Mouse (Mus musculus): ENCODE data around the gene Sox1.

Gene Sox1

DNA sequence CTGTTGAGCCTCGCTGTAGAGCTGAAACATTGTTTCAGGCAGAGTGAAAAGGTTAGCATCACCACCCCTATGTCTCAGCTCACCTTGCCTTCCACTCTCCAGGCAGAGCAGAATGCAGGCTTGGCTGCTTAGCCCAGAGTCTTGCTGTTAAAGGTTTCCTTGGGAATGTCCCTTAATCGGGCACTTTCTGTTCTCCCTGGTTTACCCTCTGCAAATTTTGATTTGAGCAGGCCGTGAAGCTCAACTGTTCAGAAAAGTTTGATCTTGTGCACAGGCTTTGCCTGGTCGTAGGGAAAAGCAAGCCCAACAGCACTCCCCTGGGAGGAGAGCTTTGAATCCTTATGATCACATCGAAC lies 6.0 kb upstream of the Sox1 start:
- no peak for DNase-seq (ENCODE audit: low read depth in 1 of 2, low spot score in 2 of 2)

DNA sequence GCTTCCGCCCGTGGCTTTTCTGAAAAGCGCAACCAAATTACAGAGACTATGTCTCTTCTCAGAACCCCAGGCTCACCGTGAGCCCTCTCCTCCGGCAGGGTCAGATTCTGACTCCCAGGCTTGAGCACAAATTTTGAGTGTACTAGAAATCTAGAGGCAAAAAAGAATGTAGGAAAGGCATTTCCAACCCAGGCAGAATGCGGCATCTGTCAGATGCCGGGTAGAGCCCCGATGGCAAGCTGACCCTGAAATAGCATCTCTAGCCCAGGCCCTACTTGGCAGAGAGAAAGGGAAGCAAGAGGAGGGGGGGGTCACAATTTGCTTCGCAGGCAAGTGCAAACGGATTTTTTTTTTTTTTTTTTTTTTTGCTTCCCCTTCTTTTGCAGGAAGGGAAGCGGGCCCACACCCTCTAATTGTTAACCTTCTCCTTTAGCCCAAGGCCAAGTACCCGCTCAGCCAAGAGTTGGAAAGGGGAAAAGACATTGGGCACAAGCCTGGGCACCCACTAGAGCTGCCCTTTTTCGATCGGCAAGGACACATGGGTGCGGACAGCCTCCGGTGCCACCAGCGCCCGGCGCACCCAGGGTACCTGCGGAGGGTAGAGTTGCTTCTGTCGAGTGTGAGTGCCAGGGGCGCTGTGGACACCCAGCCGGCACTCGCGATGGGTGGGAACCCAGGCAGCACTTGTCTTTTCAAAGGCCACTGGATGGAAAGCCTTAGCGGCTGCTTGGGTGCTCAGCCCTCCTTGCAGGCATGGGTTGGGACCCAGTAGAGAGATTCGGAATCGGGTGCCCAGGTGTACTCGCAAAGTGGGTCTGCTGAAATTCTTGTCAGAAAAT lies 5.1 kb upstream of the Sox1 start:
- DNase-seq (ENCODE audit: low read depth in 1 of 2, low spot score in 2 of 2): no peak

DNA sequence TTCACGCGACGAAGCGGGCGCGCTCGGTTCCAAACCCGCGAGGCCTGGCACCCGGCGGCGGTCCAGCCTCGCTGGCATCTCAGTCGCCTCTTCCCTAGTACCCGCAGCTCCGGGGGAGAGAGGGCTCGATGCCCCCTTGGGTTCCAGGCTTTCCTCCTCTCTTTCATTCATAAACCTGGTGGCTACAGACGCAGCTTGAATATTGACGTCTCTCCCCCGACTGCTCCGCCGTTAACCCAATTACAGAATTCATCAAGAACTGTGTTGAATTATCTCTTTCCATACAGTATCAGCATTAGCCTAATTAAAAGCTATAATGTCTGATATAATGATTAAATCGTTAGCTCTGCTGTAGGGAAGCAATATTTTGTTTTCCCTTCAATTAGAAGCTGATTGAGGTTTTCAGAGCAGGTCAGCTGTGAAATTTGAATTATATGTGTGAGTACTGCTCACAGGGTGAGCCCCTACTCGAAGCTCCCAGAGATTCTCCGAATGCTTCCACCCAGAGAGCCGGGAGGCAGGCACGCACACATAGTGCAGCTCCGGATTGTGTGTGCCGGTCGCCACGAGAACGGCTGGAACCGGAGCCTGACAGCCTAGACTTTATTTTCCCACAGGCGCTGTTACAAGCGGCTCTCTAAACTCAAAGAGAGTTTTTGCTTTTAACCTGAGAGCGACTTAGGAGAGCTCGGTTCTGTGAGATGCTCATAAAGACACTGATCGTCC lies 4.3 kb upstream of the Sox1 start:
- no peak for DNase-seq (ENCODE audit: low read depth in 1 of 2, low spot score in 2 of 2)

DNA sequence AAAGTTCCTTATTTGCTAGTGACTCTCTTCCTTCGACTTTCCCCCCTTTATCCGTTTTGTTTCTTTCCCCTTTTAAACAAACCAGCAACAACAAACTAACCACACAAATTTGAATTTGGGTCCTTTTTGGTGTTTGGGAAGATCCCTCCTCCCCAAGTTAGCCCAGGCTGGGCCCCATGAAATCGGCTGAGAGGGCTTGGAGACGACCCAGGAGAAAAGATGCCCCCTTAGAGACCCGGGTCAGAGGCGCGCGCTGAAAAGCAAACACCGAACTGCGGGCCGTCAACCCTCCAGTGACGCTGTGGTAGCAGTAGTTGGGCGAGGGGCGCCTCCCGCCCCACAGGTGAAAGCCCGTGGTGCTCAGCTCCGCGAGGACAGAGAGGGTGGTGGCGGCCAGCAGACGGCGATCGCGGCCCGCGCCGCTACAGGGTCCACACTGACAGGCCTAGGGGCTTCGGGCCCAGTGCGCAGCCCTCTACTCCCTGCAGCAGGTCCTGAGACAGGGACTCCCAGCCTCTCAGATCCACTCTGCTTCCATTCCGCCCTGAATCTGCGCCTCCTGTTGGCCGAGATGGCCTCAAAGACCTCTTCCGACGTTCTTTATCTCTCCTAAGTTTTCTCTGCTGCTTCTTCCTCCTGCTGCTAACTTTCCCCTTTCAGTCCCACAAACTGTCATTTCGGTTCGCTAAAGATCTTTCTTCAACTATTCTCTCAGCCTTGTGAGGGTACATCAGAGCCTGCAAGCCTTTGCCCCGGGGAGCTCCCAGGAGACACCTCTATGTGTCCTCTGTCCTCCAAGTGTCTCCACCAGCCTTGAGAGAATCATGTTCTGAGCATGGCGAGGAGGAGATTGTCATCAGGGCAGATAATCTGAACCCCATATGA lies 3.5 kb upstream of the Sox1 start:
- no peak for DNase-seq (ENCODE audit: low read depth in 1 of 2, low spot score in 2 of 2)

DNA sequence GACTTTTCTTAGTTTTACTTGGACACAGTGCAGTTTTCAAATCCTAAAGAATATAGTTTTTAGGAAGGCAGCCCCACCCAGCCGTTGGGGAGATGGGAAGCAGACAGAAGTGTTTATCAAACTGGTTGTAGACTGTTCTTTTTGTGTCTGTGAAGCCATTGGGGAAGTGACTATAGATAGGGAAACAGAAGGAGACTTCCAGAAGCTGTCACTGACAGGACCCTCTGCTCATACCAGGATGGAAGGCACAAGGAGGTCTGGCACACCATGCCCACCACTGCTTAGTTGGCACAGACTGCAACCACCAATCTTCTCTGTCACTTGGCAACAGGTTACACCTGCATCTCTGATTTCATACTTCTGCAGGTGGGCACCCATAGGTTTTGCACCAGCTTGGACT lies 2.3 kb upstream of the Sox1 start:
- no peak for DNase-seq (ENCODE audit: low read depth in 1 of 2, low spot score in 2 of 2)

DNA sequence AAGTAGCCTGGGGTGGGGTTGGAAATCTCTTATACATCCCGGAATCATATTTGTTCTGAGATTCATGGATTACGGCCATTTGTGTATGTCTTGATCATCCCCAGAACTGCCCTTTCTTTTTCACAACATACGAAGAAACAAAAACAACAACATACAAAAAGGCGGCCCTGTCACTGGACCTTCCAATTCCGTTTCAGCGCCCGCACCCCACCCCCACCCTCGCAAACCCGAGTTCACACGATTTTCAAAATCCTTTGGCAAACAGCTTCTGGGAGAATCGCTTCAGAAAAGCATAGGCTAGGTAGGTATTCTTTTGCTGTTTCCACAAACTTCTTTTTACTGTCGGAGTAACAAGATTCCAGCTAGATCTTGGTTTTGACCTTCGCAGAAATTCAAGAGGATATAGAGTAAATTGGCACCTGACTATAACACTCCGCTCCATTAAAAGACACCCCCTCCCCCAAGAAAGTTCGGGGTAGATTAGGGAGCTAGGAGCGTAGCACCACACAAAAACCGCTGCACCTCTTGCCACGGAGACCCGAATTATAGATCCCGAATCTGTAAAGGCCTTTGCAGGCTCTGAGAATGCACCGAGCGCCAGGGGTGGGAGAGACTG lies 602 bp upstream of the Sox1 start:
- DNase-seq (ENCODE audit: low read depth in 1 of 2, low spot score in 2 of 2): no peak

DNA sequence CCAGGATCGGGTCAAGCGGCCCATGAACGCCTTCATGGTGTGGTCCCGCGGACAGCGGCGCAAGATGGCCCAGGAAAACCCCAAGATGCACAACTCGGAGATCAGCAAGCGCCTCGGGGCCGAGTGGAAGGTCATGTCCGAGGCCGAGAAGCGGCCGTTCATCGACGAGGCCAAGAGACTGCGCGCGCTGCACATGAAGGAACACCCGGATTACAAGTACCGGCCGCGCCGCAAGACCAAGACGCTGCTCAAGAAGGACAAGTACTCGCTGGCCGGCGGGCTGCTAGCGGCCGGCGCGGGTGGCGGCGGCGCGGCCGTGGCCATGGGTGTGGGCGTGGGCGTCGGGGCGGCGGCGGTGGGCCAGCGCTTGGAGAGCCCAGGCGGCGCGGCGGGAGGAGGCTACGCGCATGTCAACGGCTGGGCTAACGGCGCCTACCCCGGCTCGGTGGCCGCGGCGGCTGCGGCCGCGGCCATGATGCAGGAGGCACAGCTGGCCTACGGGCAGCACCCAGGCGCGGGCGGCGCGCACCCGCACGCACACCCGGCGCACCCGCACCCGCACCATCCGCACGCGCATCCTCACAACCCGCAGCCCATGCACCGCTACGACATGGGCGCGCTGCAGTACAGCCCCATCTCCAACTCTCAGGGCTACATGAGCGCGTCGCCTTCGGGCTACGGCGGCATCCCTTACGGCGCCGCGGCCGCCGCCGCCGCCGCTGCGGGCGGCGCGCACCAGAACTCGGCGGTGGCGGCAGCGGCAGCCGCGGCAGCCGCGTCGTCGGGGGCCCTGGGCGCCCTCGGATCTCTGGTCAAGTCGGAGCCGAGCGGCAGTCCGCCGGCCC lies 1.6 kb downstream of the Sox1 start:
- no peak for DNase-seq (ENCODE audit: low read depth in 1 of 2, low spot score in 2 of 2)

DNA sequence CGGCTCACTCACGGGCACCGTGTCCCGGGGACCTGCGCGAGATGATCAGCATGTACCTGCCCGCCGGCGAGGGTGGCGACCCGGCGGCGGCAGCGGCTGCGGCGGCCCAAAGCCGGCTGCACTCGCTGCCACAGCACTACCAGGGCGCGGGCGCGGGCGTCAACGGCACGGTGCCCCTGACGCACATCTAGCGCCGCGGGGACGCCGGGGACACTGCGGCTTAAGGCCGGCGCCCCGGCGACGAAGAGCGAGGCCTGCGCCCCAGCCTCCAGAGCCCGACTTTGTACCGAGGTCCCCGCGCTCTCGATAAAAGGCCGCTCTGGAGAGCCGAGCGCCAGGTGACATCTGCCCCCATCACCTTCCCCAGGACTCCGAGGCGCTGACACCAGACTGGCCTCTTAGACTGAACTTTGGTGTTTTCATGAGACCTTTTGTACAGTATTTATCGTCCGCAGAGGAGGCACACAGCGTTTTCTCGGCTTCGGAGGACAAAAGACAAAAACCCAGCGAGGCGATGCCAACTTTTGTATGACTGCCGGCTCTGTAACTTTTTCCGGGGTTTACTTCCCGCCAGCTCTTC lies 2.3 kb downstream of the Sox1 start:
- DNase-seq (ENCODE audit: low read depth in 1 of 2, low spot score in 2 of 2): no peak

DNA sequence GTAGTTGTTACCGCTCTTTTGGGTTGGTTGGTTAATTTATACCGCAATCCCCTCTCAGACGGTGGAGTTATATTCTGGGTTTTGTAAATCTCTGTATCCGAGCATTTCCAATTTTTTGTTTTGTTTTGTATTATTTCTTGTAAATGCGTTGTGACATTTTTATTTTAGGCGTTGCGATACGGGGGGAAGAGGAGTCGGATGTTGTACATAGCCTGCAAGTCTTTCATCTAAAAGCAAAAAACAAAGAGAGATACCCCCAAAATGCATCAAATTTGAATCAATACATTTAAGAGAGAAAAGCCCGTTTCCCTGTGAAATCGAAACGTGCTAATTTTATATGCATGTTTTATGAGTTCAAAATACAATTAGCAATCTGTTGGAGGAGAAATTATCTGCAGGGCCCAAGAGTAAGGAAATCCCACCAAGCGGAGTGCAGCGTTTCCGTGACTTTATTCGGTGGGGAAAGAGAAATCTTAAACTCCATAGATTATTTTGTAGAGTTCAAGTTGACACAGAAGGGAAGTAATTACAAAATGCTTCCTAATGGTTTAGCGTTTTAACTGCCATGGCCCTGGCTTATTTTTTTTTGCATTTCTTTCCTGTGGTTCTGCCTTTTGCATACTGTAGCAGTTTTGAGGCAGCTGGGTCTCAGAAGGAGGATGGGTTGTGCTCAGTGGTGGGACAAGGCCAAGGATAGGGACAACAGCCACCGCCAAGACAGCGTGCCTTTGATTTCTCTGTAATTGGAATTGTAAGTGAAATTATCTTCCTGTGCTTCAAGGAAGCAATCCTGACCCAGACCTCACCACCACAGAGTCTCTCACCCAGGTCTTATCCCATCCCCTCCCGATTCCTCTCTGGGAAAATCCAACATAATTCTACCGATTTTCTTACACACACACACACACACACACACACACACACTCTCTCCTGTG lies 3.2 kb downstream of the Sox1 start:
- DNase-seq (ENCODE audit: low read depth in 1 of 2, low spot score in 2 of 2): no peak

DNA sequence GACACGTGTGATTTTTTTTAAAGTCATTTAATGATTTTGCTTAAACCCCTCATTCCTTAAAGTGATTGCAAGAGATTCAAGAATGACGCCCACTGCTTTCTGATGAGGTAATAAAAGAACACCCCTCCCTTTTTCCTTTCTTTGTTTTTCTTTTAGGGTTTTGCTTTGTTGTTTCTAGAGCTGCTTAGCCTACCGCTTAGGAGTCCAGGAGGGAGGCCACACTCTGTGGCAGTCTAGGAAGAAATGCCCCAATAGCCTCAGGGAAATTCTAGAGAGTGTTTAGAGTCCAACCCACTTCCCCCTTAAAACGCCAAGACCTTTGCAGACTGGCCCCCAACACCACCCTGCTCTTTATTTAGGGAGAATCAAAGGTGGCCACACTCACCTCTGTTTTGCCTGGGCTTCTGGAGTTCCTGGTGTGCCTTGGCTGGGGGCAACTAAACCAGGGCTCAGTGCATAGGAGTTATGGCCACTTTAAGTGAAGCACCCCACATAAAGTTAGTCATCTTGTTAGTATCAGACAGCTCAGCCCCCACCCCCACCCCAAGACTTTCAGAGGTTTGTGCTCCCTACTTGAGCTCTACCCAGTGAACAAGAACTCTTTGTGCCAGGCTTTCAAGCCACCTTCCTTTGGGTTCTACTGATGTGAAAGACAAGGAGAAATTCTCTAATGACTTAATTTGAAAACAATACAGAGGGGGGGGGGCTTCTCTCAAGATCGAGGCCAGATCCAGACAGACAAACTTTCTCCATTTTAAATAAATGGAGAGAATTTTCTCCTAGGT lies 4.5 kb downstream of the Sox1 start:
- no peak for DNase-seq (ENCODE audit: low read depth in 1 of 2, low spot score in 2 of 2)

DNA sequence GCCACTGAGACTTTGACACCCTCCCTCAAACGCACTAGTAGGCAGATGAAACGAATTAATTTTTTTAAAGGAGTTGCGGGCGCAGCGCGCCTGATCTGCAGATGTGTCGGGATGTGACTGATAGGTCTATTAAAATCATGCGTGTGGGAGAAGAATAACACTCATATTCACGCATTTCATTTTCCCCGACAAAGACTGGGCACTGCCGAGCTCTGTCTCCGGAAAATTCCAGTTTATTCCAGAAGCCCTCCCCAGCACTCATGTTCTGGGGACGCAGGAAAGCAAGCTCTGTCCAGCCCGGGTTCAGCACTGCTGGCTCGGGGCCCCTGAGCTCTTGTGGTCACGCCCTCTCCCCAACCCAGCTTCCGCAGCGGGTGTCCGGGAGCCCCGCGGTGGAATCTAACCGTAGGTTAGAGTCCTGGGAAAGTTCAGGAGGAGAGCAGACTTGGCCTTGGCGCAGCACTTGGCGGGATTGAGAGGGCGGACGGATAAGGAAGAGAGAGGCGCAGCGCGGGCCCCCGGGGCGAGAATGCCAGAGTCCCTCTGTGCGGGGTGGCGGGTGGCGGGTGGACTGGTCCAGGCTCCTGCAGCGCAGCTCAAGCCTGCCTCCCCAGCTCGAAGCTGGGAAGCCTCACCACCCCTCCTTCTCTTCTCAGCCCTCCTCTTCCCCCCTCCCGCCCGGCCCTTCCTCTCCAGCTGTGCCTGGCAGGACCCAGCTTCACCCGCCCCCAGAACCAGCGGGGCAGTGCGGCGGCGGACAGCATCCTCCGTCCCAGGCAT lies 5.7 kb downstream of the Sox1 start:
- DNase-seq (ENCODE audit: low read depth in 1 of 2, low spot score in 2 of 2): no peak

DNA sequence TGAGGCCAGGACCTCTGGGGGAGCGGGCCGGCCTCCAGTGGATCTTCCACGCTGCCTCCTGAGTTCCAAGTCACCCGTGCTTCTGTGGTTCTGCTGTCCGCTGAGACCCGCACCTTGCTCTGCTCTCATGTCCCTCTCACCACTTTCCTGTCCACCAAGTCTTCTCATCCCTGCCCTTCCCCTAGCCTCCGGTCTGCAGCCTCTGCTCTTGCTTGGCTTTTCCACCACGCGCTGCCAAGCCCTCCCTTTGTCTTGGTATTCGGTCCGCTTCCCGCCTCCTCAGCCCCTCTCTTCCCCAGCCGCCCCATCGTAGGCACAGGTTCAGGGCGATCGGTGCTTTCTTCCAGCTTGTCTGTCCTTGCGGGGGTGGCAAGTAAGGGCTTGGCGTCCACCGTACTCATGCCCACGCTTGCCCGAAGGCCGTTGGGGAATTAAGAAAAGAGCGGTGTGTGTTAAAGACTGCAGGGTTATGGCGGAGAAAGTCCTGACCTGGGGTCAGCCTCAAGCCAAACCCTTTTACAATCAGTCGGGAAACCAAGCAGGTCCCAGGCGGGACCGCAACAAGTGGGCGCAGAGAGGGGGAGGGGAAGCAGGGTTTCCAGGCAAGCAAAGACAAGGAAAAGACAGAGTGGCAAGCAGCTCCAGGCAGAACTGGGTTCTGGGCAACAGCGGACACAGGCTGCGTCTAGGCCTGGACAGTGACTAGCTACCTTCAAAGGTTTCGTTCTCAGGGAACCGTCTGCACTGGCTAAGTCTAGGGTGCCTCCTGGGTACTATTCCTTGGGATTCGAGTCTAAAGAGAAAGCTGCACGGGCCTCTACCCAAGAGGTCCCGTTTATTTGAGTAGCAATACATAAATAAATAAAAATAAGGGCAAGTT lies 6.5 kb downstream of the Sox1 start:
- DNase-seq (ENCODE audit: low read depth in 1 of 2, low spot score in 2 of 2): no peak

DNA sequence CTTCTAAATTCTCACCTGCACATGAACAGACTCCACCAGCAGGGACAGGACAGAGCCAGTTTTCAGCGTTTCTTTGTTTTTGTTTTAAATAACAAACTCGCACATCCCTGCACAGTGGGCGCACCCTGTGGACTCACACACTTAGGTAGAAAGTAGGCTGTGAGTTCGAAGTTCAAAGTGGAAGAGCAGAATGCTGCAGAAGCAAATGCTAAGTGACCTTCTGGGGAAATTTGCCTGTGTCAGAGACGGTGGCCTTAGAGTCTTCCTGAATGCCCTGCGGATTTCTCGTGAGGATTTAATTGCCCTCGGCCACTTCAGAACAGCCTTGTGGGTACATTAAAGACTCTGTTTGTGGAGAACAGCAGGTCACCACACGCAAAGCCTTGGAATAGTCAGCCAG lies 7.6 kb downstream of the Sox1 start:
- no peak for DNase-seq (ENCODE audit: low read depth in 1 of 2, low spot score in 2 of 2)

DNA sequence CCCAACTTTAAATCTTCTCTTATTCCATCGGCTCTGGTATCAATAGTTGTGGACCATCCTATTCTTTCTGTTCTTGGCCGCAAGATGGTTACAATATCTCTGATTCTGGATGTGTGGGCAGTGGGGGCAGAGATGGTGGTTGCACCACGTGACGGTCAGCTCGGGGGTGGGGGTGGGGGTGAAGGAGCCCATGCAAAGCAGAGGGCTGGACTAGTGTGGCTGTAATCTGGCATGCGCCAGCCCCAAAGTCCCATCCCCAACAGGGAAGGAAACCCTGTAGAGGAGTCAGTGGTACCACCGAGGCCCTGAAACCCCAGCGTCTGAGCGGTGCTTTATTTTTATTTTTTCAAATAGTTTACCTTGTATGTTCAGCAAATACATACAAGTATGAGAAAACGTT lies 12.9 kb downstream of the Sox1 start:
- no peak for DNase-seq (ENCODE audit: low read depth in 1 of 2, low spot score in 2 of 2)

DNA sequence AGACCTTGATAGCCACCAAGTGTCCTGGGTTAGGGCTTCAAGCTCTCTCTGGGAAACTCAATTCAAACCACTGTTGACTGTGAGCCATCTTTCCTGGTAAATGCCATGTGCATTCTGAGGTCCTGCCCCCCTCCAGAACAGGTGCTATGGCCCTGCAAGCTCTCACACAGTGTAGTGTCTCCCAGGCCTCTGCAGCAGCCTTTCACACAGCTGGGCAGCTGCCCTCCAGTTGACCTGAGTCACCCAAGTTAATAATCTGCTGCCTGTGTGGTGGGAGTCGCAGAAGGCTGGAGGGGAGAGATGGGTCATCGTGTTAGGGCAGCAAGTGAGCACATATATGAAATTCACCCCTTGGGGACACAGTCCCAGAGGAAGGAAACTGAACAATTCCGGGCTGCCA lies 14.9 kb downstream of the Sox1 start:
- no peak for DNase-seq (ENCODE audit: low read depth in 1 of 2, low spot score in 2 of 2)

DNA sequence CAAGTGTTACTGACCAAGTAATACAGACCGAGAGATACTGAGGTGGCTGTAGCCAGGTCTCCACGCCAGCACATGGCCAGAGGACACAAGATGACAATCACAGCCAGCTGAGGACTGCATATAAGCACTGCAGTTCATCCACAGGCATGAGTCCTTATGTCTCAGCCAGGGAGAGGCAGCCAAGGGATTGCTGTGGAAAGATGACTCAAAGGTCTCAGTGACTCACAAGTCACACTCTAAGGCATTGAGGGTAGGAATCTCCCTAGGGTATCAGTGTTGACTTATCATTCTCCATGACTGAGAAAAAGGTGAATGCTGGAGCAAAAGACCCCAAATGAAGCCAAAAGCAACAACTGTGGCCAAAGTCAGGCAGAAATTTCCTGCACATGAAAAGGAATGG lies 22.0 kb downstream of the Sox1 start:
- no peak for DNase-seq (ENCODE audit: low read depth in 1 of 2, low spot score in 2 of 2)

DNA sequence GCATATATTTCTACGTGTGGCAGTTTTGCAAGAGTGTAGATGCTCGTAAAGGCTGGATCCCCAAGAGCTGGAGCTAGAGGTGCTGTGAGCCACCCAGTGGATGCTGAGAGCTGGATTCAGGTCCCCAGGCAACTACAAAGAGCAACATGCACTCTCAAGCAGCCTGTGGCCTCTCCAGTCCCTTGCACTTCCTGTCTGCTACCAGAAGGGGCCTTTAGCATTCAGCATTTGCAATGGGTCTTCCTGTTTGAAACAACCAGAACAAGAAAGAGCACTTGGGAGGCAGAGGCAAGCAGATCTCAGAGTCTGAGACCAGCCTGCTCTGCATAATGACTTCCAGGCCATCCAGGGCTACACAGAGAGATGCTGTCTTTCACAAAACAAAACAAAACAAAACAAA lies 25.4 kb downstream of the Sox1 start:
- no peak for DNase-seq (ENCODE audit: low read depth in 1 of 2, low spot score in 2 of 2)
